Mouse (Mus musculus): ENCODE results near the gene Rsl1d1. TPM values are rescaled to one million over a fixed set of nuclear protein-coding genes. Genes with fewer than 3 reads are reported as not detected.
A peak's percentile ranks its signal among the peaks of the same experiment; 100 is the strongest.

The Rsl1d1 gene
- total and polyA plus RNA-seq, 2 experiments from 2014 or later, result 47.4 to 133 TPM

DNA sequence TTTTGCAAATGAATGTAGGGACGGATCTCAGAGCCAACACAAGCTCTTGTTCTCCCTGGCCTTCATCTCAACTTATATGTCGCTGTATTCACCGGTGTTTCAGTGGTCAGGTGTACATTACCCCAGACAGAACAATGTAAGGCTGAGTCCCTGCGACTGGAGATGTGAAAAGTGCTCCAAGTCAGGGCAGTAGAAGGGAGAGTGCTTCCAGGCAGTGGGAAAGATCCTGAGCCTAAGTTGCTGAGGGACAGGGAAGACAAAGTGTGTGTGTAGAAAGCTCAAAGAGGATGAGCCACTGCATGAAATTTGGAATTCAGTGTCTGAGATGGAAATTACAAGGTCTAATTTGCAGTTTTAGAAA lies 26.3 kb downstream of the Rsl1d1 start:
- H3K9me3 ChIP-seq (ENCODE audit: low read length), result no peaks in the 10 kb centered on the region
- DNase-seq (ENCODE audit: low spot score) (no peak), ATAC-seq (no peak)
- no peaks in the 10 kb centered on the region for H3K4me1 ChIP-seq (ENCODE audit: insufficient read depth, low read length)
- H3K27ac ChIP-seq, result peak overlapping the region; percentile 90; the same call in 1 of the 2 replicates
- peak overlapping the region; percentile 76 for H3K9ac ChIP-seq (replicated peaks; ENCODE audit: low read length)
- no peak for TF ChIP-seq CTCF (IDR thresholded peaks at IDR 0.05; ENCODE audit: low read depth)
- H3K27me3 ChIP-seq (ENCODE audit: insufficient read depth, low read length), result no peaks in the 10 kb centered on the region
- peak overlapping the region; percentile 86 for H3K4me2 ChIP-seq (ENCODE audit: low read depth, low read length)
- H3K36me3 ChIP-seq (ENCODE audit: insufficient read depth, low read length), result no peaks in the 10 kb centered on the region
- peak overlapping the region; percentile 89 for H3K4me3 ChIP-seq (ENCODE audit: low read length)
- 3% methylated on average over 4 of the region's 4 CpGs for WGBS

DNA sequence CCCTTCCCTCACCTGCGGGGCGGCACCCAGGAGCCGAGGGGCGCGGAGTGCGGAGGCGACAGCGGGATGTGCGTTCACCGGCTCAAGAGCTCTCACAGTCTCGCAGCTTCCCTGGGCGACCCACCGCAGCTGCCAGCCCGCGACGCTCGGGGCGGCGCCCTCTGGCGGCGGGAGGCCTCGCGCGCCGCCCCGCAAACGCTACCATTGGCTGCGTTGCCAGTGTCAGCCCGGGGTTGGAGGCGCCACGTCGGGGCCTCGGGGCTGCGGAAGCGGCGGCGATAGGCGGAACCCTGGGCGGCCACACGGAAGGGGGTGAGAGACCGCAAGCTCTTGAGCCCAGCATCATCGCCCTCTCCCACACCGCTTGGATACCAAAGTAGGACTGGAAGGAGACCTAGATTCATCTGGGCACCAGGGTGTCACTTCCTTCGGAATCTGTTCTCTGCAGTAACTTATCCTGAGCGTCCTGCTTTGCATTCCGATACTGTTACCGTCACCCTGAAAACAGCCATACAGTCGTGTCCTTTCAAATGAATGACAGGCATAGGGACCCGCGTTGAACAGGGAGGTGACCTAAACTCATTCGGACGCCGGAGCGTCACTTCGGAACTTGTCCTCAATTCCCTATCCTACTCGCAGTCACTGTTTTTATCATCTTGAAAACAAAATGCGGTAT lies 26.8 kb downstream of the Rsl1d1 start, which contains the start of gene Zc3h7a:
Zc3h7a (minus strand) TSS at position 186 of the 676 bp plus-strand sequence.
- peak; percentile 39 for TF ChIP-seq CTCF (IDR thresholded peaks at IDR 0.05; ENCODE audit: low read depth)
- no peaks in the 10 kb centered on the region for H3K36me3 ChIP-seq (ENCODE audit: insufficient read depth, low read length)
- DNase-seq (ENCODE audit: low spot score) (peak; percentile 94), ATAC-seq (peak; percentile 94)
- WGBS, result 2% methylated on average over 50 of the region's 57 CpGs
- H3K27ac ChIP-seq, result peak within 1 kb of the TSS; percentile 90
- H3K9ac ChIP-seq (replicated peaks; ENCODE audit: low read length), result peak within 1 kb of the TSS; percentile 76
- peak within 1 kb of the TSS; percentile 89 for H3K4me3 ChIP-seq (ENCODE audit: low read length)
- no peaks in the 10 kb centered on the region for H3K27me3 ChIP-seq (ENCODE audit: insufficient read depth, low read length)
- H3K9me3 ChIP-seq (ENCODE audit: low read length), result no peaks in the 10 kb centered on the region
- no peaks in the 10 kb centered on the region for H3K4me1 ChIP-seq (ENCODE audit: insufficient read depth, low read length)
- peak within 1 kb of the TSS; percentile 86 for H3K4me2 ChIP-seq (ENCODE audit: low read depth, low read length)

DNA sequence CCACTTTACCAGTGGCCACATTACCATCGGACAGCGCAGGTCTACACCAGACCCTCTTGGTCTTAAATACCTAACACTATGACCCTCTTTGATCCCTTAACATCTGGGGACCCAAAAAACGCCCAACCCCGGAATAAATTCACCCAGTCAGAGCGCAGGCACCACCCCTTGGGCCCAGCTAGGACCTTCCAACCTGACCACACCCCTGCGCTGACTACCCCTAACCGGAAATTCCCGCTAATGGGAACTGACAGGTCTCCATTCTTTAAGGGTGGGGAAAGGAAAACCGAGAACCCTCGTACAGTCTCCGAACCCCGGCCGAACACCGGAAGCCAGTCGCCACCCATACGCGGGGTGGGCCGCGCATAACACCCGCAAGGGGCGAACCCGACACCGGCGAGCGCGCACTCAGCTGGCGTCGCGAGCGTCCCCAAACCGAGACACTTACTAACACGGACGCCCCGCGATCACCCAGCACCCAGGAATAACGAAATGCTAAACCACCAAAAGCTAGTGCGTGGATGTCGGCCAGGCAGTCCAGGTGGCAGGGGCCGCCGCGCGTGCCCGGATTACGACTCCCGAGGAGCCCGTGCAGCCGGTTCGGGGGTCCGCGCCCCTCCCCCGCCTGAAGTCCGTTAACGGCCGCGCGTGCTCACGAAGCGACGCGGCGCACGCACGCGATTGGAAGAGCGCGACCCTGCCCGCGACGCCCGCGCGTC lies 27.5 kb downstream of the Rsl1d1 start:
- peak overlapping the region; percentile 76 for H3K9ac ChIP-seq (replicated peaks; ENCODE audit: low read length)
- no peaks in the 10 kb centered on the region for H3K36me3 ChIP-seq (ENCODE audit: insufficient read depth, low read length)
- H3K9me3 ChIP-seq (ENCODE audit: low read length), result no peaks in the 10 kb centered on the region
- H3K4me2 ChIP-seq (ENCODE audit: low read depth, low read length), result peak overlapping the region; percentile 86
- WGBS, result under 1% methylated on average over 71 of the region's 72 CpGs
- peak overlapping the region; percentile 90 for H3K27ac ChIP-seq
- peak overlapping the region; percentile 89 for H3K4me3 ChIP-seq (ENCODE audit: low read length)
- ATAC-seq (peak; percentile 69), DNase-seq (ENCODE audit: low spot score) (peak; percentile 67)
- H3K27me3 ChIP-seq (ENCODE audit: insufficient read depth, low read length), result no peaks in the 10 kb centered on the region
- no peak for TF ChIP-seq CTCF (IDR thresholded peaks at IDR 0.05; ENCODE audit: low read depth)
- H3K4me1 ChIP-seq (ENCODE audit: insufficient read depth, low read length), result 0 out of 2 replicates have a peak, but pooled peaks cover 4% of the 10 kb centered on the region

DNA sequence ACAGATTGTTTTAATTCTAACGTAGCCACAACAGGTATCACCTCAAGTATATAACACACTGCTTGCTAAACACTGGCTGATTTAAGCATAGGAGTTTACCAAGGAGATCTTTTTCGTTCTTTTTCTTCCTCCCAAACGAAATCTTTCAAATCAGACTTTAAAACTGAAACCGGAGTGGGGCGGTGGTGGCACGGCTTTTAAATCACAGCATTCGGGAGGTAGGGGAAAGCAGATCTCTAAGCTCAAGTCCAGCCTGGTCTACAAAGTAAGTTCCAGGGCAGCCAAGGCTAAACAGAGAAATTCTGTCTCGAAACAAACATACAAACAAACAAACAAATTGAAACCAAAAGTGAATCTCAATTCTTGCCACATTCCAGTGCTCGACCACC lies 28.0 kb downstream of the Rsl1d1 start:
- ATAC-seq (no peak), DNase-seq (ENCODE audit: low spot score) (no peak)
- no peaks in the 10 kb centered on the region for H3K27me3 ChIP-seq (ENCODE audit: insufficient read depth, low read length)
- H3K9me3 ChIP-seq (ENCODE audit: low read length), result no peaks in the 10 kb centered on the region
- peak overlapping the region; percentile 90 for H3K27ac ChIP-seq
- no peak for TF ChIP-seq CTCF (IDR thresholded peaks at IDR 0.05; ENCODE audit: low read depth)
- H3K4me2 ChIP-seq (ENCODE audit: low read depth, low read length), result peak overlapping the region; percentile 86
- peak overlapping the region; percentile 76 for H3K9ac ChIP-seq (replicated peaks; ENCODE audit: low read length)
- H3K36me3 ChIP-seq (ENCODE audit: insufficient read depth, low read length), result no peaks in the 10 kb centered on the region
- 0 out of 2 replicates have a peak, but pooled peaks cover 4% of the 10 kb centered on the region for H3K4me1 ChIP-seq (ENCODE audit: insufficient read depth, low read length)
- WGBS, result 5% methylated on average over 9 of the region's 9 CpGs
- peak overlapping the region; percentile 89 for H3K4me3 ChIP-seq (ENCODE audit: low read length)

DNA sequence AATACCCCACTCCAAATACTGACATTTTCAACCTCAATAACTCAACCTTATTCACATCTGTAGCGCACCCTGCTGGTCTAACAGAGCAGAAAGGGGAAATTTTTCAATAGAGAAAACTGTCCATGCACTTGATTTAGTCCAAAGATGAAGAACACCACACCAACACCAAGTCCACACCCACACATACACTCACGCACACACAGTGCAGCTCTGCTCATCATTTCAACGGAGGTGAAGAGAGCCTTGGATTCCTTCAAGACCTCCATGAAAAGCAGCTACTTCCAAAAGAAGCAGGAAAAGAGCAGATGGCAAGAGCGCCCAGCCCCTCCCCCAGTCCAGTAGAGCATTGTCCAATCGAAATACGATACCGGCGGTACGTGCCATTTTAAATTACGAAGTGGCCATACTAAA lies 28.5 kb downstream of the Rsl1d1 start:
- DNase-seq (ENCODE audit: low spot score), result peak; percentile 80
- ATAC-seq, result no peak; the same call in 1 of the 2 replicates
- Histone ChIP-seq H3K4me2 (ENCODE audit: low read depth, low read length) (peak overlapping the region; percentile 86), H3K9ac (replicated peaks; ENCODE audit: low read length) (peak overlapping the region; percentile 76; the same call in 1 of the 2 replicates), H3K27me3 (ENCODE audit: insufficient read depth, low read length) (no peaks in the 10 kb centered on the region), H3K4me1 (ENCODE audit: insufficient read depth, low read length) (0 out of 2 replicates have a peak, but pooled peaks cover 4% of the 10 kb centered on the region), H3K4me3 (ENCODE audit: low read length) (peak overlapping the region; percentile 89), H3K27ac (peak overlapping the region; percentile 90), H3K36me3 (ENCODE audit: insufficient read depth, low read length) (no peaks in the 10 kb centered on the region), H3K9me3 (ENCODE audit: low read length) (no peaks in the 10 kb centered on the region)
- 7% methylated on average over 10 of the region's 10 CpGs for WGBS
- peak; percentile 71 for TF ChIP-seq CTCF (IDR thresholded peaks at IDR 0.05; ENCODE audit: low read depth)

DNA sequence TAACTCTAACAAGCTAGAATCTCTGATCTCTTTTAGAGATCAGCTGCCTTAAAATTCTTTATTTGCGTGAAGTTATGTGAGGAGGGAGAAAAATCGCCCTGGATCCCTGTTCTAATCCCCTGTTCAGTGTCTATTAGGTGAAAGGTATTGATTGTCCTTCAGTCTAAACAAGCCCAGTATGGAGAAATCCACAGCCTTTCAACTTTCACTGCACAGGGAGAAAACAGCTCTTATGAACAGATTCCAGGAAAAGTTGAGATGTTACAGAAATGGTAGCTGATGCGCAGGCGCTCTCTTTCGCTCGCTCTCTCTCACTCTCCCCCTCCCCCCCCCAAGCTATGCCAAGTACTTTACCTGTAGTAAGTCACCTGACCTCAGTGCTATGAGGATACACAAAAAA lies 31.5 kb downstream of the Rsl1d1 start:
- Histone ChIP-seq H3K27me3 (ENCODE audit: insufficient read depth, low read length) (no peaks in the 10 kb centered on the region), H3K9ac (replicated peaks; ENCODE audit: low read length) (no peak overlapping the region), H3K27ac (no peak overlapping the region), H3K36me3 (ENCODE audit: insufficient read depth, low read length) (no peaks in the 10 kb centered on the region), H3K4me1 (ENCODE audit: insufficient read depth, low read length) (0 out of 2 replicates have a peak, but pooled peaks cover 4% of the 10 kb centered on the region), H3K4me3 (ENCODE audit: low read length) (no peak overlapping the region), H3K4me2 (ENCODE audit: low read depth, low read length) (no peak overlapping the region), H3K9me3 (ENCODE audit: low read length) (no peaks in the 10 kb centered on the region)
- ATAC-seq (no peak), DNase-seq (ENCODE audit: low spot score) (no peak)
- WGBS, result 96% methylated on average over 6 of the region's 6 CpGs
- no peak for TF ChIP-seq CTCF (IDR thresholded peaks at IDR 0.05; ENCODE audit: low read depth)
